Mouse (Mus musculus) cerebellum, adult 2 months (tissue): Measurements from ENCODE around the gene Mcemp1.

ENCODE experiments used
- CTCF ChIP-seq: fragments of 200-500 bp; IDR thresholded peaks from 2 replicates; pipeline ENCODE4 v1.5.1; 2011; ENCODE audit warnings: low read depth, mild to moderate bottlenecking, control low read depth, low read length, moderate library complexity, borderline replicate concordance; ENCODE audit not compliant: insufficient read depth
- POLR2A ChIP-seq: fragments of 200-500 bp; IDR thresholded peaks from 2 replicates; pipeline ENCODE4 v1.6.1; 2011; ENCODE audit warnings: low read length, control low read depth, borderline replicate concordance; ENCODE audit not compliant: insufficient read depth

DNA sequence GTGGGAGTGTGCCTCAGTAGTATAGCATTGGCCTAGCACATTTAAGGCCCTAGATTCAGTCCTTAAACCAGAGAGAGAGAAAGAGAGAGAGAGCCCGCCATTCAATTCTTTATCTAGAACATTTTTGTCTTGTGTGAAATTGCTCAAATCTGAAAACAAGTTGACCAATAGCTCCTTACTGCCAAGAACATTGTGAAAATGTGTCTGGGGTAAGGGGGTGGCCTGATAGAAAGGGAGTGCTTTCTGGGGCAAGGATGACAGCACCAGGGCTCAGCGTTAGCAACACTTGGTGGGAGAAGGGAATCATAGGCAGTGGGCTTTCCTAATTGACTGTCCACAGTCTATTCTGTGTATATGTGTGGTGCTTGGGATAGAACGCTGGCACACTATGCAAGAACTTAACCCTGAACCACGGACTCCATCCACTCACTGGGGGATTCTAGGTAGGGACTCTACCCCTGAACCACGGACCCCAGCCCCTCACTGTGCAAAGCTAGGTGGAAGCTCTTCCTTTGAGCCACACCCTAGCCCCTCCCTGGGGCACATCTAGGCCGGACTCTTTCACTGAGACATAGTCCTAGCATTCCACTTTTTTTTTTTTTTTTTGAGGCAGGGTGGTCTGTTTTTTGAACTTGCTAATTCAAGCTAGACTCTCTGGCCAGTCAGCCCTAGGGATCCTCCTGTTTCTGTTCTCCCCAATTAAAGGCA, 18.6 kb upstream of the Mcemp1 start:
- TF ChIP-seq CTCF = no peak
- TF ChIP-seq POLR2A = no peak
